Mouse (Mus musculus): Measurements from ENCODE around the gene Tgif2. TPM values are rescaled to one million over a fixed set of nuclear protein-coding genes. Genes with fewer than 3 reads are reported as not detected.
A peak's percentile ranks its signal among the peaks of the same experiment; 100 is the strongest.
"Not testable (repeated sequence)": the region's sequence is repeated elsewhere in the genome, so short reads cannot be mapped to it uniquely, and the experiment has no call there.

Gene Tgif2
- polyA plus RNA-seq, 1 experiment from 2014 or later: 98.4 TPM

DNA sequence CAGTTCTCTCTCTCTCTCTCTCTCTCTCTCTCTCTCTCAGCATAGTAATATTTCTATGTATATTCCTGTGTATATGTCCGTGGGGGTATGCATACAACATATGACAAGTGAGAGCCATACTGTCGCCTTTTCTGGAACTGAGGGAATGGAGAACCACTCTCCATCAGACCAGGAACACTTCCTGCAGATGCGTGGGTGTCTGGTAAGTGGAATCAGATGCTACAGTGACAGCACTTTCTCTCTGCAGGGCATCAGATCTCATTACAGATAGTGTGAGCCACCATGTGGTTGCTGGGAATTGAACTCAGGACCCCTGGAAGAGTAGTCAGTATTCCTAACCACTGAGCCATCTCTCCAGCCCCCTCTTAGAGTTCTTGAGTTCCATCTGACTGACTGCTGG is 48.7 kb downstream of the Tgif2 start:
- H3K4me1 ChIP-seq: peaks cover 13% of the 10 kb centered on the region
- WGBS: 72% methylated on average over 3 of the region's 3 CpGs
- H3K27me3 ChIP-seq (ENCODE audit: low read depth, poor library complexity, severe bottlenecking): no peaks in the 10 kb centered on the region
- H3K9me3 ChIP-seq (replicated peaks): no peaks in the 10 kb centered on the region
- H3K27ac ChIP-seq (replicated peaks): no peak overlapping the region
- H3K36me3 ChIP-seq: no peaks in the 10 kb centered on the region
- no peak overlapping the region for H3K4me3 ChIP-seq
- no peak for DNase-seq (ENCODE audit: low spot score)

DNA sequence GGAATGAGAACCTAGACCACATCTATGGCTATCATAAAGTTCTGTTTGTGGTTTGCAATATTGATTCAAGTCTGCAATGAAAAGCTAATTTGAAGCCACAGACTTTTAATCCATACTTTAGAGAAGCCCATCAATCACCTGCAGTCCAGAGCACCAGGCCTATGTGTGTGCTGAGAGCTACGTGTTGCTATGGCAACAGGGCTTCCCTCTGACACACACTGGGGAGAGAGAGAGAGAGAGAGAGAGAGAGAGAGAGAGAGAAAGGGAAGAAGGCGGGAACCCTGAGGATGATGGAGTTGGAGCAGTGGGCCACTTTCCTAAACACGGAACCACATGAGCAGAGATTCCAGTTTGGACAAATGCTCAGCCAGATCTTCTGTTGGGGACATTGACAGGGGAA is 52.4 kb downstream of the Tgif2 start:
- 57% methylated on average over 3 of the region's 3 CpGs for WGBS
- peak; percentile 28 for DNase-seq (ENCODE audit: low spot score)
- Histone ChIP-seq H3K27ac (replicated peaks) (no peak overlapping the region), H3K36me3 (no peaks in the 10 kb centered on the region), H3K9me3 (replicated peaks) (no peaks in the 10 kb centered on the region), H3K4me3 (no peak overlapping the region), H3K4me1 (peaks cover 13% of the 10 kb centered on the region), H3K27me3 (ENCODE audit: low read depth, poor library complexity, severe bottlenecking) (no peaks in the 10 kb centered on the region)

DNA sequence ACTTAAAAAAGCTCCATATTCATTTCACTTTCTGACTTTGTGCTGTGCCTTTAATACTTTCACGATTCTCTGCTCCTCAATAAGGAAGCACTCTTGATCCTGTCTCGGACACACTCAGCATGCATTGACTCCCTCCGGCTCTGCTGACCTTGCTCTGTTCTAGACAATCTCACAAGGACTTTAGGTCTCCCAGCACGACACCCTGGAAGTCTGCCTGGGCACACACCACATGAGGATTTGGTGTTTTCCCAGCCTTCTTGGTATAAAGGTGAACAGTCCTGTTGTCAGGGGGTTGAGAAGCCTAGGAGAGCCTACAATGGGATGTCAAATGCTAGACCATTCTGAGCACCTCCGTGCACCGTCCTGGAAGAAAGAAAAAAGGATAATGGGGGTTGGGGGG is 53.0 kb downstream of the Tgif2 start:
- Histone ChIP-seq H3K9me3 (replicated peaks) (no peaks in the 10 kb centered on the region), H3K36me3 (no peaks in the 10 kb centered on the region), H3K27me3 (ENCODE audit: low read depth, poor library complexity, severe bottlenecking) (no peaks in the 10 kb centered on the region), H3K4me1 (peaks cover 13% of the 10 kb centered on the region), H3K27ac (replicated peaks) (no peak overlapping the region), H3K4me3 (no peak overlapping the region)
- DNase-seq (ENCODE audit: low spot score): no peak
- 78% methylated on average over 6 of the region's 6 CpGs for WGBS

DNA sequence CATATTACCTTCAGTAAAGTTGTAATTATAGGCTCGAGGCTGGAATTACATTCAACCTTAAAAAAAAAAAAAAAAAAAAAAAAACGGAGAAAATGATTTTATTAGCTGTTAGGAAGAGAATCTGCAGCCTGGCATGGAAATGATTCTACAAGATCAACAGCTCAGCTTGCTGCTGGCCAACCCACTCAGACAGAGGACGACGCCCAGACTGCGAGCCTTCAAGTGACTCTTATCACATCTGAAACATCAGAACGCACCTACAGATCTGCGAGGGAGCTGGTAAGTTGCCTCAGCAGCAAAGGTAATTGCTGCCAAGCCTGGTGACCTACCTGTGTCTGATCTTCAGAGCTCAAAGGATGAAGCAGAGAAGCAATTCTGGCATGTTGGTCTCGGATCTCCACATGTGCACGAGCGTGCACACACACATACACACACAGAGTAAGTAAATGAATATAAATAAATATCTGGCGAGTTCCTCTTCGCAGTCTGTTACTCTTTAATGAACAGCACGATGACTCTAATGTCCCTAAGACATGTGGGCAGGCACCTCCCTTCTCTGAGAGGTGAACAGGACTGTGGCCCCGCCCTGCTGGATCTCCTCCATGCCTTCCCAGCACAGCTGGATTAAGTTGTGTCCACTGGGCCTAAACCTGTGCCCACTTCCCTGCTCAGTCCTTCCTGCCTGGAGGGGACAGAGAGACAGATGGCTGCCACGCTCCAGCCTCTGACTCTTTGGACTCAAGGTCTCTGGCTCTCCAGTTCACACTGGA is 54.9 kb downstream of the Tgif2 start:
- H3K36me3 ChIP-seq: no peaks in the 10 kb centered on the region
- no peak for DNase-seq (ENCODE audit: low spot score)
- 90% methylated on average over 15 of the region's 15 CpGs for WGBS

DNA sequence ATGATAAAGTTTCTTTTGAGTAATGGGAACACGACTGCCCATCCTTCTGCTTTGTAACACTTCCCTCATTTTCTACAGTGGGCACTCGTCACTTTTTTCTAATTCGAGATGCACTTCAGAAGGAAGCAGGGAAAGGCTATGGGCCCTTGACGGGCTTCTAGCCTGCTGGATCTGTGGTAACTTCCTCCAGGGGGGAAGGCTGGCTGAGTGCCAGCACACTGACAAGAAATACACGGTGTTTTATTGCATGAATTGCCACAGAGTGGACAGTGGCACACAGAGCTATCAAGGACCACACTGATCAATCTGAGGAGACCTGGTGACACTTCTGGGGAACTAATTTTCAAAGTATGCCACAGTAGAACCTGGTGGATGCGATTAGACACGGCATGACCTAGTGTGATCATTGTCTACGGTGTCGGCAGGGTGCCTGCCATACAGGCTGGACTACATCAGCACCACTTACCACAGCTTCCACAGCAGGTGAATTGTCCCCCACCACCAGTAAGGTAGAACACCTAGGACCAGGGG is 56.6 kb downstream of the Tgif2 start:
- 86% methylated on average over 9 of the region's 9 CpGs for WGBS
- no peaks in the 10 kb centered on the region for H3K36me3 ChIP-seq
- H3K27me3 ChIP-seq (ENCODE audit: low read depth, poor library complexity, severe bottlenecking): no peaks in the 10 kb centered on the region
- DNase-seq (ENCODE audit: low spot score): no peak
- no peak overlapping the region for H3K27ac ChIP-seq (replicated peaks)
- H3K4me1 ChIP-seq: peaks cover 13% of the 10 kb centered on the region
- no peak overlapping the region for H3K4me3 ChIP-seq
- H3K9me3 ChIP-seq (replicated peaks): no peaks in the 10 kb centered on the region

More for the DNA sequence above, 54.9 kb downstream of the Tgif2 start:
- Histone ChIP-seq H3K27me3 (ENCODE audit: low read depth, poor library complexity, severe bottlenecking) (no peaks in the 10 kb centered on the region), H3K27ac (replicated peaks) (no peak overlapping the region), H3K9me3 (replicated peaks) (no peaks in the 10 kb centered on the region), H3K4me3 (no peak overlapping the region), H3K4me1 (peaks cover 13% of the 10 kb centered on the region)

DNA sequence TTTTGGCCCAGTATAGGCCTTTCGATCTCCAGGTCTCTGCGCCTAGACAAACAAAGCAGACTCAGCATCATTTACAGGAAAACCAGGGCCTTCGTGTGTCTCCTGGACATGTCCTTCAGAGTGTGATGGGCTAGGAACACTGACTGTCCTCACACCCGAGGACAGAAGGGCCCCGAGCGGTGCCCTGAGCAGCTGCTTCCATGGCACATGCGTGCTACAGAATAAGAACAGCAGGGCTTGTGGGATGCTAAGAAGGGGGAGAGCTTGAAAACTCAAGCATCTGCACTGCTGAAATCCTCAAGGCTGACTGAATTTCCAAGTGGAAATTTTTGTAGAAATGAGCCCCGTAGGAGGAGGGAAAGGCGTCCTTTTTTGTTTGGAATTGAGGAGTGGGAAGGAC is 57.2 kb downstream of the Tgif2 start:
- Histone ChIP-seq H3K9me3 (replicated peaks) (no peaks in the 10 kb centered on the region), H3K27me3 (ENCODE audit: low read depth, poor library complexity, severe bottlenecking) (no peaks in the 10 kb centered on the region), H3K4me3 (no peak overlapping the region), H3K4me1 (peaks cover 9% of the 10 kb centered on the region), H3K27ac (replicated peaks) (no peak overlapping the region), H3K36me3 (no peaks in the 10 kb centered on the region)
- WGBS: 91% methylated on average over 9 of the region's 9 CpGs
- DNase-seq (ENCODE audit: low spot score): no peak

DNA sequence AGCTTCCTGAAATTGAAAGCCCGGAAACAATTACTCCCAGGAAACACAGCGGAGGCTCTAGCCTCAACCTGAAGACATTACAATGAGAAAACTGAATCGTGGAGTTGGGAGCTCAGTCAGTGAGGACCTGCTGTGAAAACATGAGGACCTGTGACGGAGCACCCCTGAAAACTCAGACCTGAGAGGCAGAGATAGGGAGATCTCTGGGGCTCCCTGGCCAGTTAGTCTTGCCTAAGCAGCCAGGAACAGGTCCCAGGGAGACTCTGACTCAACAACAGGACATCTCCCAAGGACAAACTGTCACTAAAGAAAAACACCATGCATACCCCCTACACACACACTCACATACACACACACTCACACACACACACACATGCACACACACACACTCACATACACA is 58.6 kb downstream of the Tgif2 start:
- no peaks in the 10 kb centered on the region for H3K4me1 ChIP-seq
- H3K27ac ChIP-seq (replicated peaks): no peak overlapping the region
- H3K4me3 ChIP-seq: no peak overlapping the region
- H3K27me3 ChIP-seq (ENCODE audit: low read depth, poor library complexity, severe bottlenecking): no peaks in the 10 kb centered on the region
- no peaks in the 10 kb centered on the region for H3K9me3 ChIP-seq (replicated peaks)
- no peaks in the 10 kb centered on the region for H3K36me3 ChIP-seq
- 80% methylated on average over 4 of the region's 4 CpGs for WGBS
- no peak for DNase-seq (ENCODE audit: low spot score)

DNA sequence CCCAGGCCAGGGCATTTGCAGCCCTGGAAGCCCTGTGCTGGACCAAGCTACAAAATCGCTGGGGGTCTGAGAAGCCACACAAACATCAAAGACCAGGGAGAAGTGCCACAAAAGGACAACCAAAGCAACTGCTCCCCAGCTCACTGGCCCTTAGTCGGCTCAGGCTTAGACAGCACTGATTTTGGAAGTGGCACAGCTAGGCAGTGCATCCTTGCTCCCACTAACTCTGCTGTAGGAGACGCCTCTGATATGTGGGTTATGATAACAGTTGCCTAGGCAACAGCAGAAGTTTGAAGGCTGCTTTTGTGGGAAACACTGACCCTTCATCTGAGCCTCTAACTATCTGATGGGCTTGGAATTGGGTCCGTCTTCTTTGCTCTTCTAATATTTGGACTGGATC is 59.4 kb downstream of the Tgif2 start:
- no peak for DNase-seq (ENCODE audit: low spot score)
- Histone ChIP-seq H3K4me1 (no peaks in the 10 kb centered on the region), H3K27me3 (ENCODE audit: low read depth, poor library complexity, severe bottlenecking) (no peaks in the 10 kb centered on the region), H3K4me3 (no peak overlapping the region), H3K9me3 (replicated peaks) (no peaks in the 10 kb centered on the region), H3K27ac (replicated peaks) (no peak overlapping the region), H3K36me3 (no peaks in the 10 kb centered on the region)
- 82% methylated on average over 4 of the region's 4 CpGs for WGBS

DNA sequence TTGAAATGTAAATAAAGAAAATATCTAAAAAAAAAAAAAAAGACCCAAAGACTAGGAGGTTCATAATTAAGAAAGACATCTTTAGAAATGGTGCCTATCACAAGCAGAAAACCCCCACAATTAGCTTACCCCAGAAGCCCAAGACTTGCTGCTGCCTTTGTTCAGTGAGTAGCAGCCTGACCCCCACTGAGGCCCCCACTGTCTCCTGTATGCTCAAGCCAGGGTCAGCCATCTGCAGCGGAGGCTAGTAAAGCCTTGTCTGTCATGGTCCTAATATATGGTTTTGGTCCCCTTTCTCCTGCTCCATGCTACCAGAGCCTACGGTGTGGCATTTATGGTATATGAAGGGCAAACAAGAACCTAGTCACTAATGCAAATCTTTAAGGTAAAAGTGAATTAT is 61.5 kb downstream of the Tgif2 start:
- Histone ChIP-seq H3K4me3 (no peak overlapping the region), H3K36me3 (no peaks in the 10 kb centered on the region), H3K9me3 (replicated peaks) (no peaks in the 10 kb centered on the region), H3K27ac (replicated peaks) (no peak overlapping the region), H3K4me1 (peaks cover 8% of the 10 kb centered on the region; the same call in 1 of the 2 replicates), H3K27me3 (ENCODE audit: low read depth, poor library complexity, severe bottlenecking) (no peaks in the 10 kb centered on the region)
- DNase-seq (ENCODE audit: low spot score): no peak
- 87% methylated on average over 2 of the region's 2 CpGs for WGBS

DNA sequence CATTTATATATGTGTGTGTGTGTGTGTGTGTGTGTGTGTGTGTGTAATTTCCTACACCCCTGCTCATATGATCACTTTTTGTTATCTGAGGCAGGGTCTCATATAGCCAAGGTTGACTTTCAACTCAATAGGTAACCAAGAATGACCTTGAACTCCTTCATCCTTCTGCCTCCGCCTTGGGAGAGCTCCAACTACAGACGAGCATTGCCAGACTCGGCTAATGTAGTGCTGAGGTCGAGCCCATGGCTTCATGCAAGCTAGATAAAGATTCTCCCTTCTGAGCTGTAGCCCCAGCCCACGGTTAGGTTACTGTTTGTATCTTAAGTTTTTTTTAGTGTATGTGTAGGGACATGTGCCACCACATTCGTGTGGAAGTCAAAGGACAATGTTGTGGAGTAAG is 62.1 kb downstream of the Tgif2 start:
- Histone ChIP-seq H3K36me3 (no peaks in the 10 kb centered on the region), H3K4me3 (no peak overlapping the region), H3K9me3 (replicated peaks) (no peaks in the 10 kb centered on the region), H3K27ac (replicated peaks) (no peak overlapping the region), H3K4me1 (peaks cover 8% of the 10 kb centered on the region; the same call in 1 of the 2 replicates), H3K27me3 (ENCODE audit: low read depth, poor library complexity, severe bottlenecking) (no peaks in the 10 kb centered on the region)
- WGBS: 85% methylated on average over 6 of the region's 6 CpGs
- no peak for DNase-seq (ENCODE audit: low spot score)

DNA sequence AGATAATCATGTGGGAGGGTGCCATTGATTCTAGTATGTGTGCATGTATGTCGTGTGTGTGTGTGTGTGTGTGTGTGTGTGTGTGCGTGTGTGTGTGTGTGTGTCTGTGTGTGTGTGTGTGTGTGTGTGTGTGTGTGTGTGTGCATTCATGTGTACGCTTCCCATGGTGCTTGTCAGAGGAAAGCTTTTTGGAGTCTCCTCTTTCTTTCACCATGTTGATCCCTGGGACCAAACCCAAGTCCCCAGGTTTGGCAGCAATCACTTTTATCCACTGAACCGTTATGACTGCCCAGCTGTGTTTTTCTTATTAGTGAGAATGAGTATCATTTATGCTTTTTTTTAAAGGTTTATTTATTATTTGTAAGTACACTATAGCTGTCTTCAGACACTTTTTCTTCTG is 62.6 kb downstream of the Tgif2 start:
- H3K9me3 ChIP-seq (replicated peaks); H3K4me1 ChIP-seq; H3K27me3 ChIP-seq (ENCODE audit: low read depth, poor library complexity, severe bottlenecking); DNase-seq (ENCODE audit: low spot score); H3K27ac ChIP-seq (replicated peaks); H3K36me3 ChIP-seq; H3K4me3 ChIP-seq: not testable (repeated sequence)
- WGBS: 88% methylated on average over 4 of the region's 4 CpGs

DNA sequence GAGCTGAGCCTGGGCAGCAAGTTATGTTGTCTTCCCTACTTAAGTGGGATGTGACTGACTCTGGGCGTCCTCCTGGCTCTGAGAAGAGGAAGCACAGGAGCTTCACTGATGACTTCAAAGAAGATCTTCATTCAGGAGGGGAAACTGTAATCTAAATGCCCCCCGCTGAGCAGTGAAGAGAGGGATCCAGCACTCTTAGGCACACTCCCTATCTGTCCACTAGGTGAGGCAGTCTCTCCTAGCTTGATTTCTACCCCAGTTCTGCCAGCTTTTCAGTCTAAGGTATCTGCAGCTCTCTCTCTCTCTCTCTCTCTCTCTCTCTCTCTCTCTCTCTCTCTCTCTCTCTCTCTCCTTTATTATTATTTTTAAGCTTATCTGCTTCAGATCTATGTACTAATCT is 63.6 kb downstream of the Tgif2 start:
- no peaks in the 10 kb centered on the region for H3K27me3 ChIP-seq (ENCODE audit: low read depth, poor library complexity, severe bottlenecking)
- WGBS: 33% methylated on average over 2 of the region's 2 CpGs
- peaks cover 8% of the 10 kb centered on the region; the same call in 1 of the 2 replicates for H3K4me1 ChIP-seq
- H3K36me3 ChIP-seq: no peaks in the 10 kb centered on the region
- no peak for DNase-seq (ENCODE audit: low spot score)
- H3K27ac ChIP-seq (replicated peaks): no peak overlapping the region
- no peak overlapping the region for H3K4me3 ChIP-seq
- H3K9me3 ChIP-seq (replicated peaks): no peaks in the 10 kb centered on the region

All from midbrain, embryonic 10.5 days (tissue).